Mouse (Mus musculus) hindbrain, postnatal 0 days (tissue): ENCODE measurements around the gene Pus1. TPM values are rescaled to one million over a fixed set of nuclear protein-coding genes. Genes with fewer than 3 reads are reported as not detected.

Source experiments
- ATAC-seq: fragments of 200-750 bp; cut with Nextera tagmentation; 2 replicates; pipeline ENCODE4 v1.8.0; 2017; ENCODE audit warnings: mild to moderate bottlenecking, moderate TSS enrichment, moderate library complexity
- DNase-seq: peaks from one replicate; pipeline ENCODE4 v3.0.0-alpha.2; 2015; ENCODE audit warnings: low spot score
- H3K27ac ChIP-seq: fragments of 300-500 bp; sonication (generic); 2 replicates; pipeline ENCODE4 v1.5.1; 2014; ENCODE audit warnings: mild to moderate bottlenecking
- H3K27me3 ChIP-seq: fragments of 300-500 bp; sonication (generic); 2 replicates; pipeline ENCODE4 v1.6.1; 2014; ENCODE audit warnings: low read length, mixed read lengths; ENCODE audit not compliant: insufficient read depth
- H3K36me3 ChIP-seq: fragments of 300-500 bp; sonication (generic); 2 replicates; pipeline ENCODE4 v1.6.1; 2014; ENCODE audit warnings: low read length, mixed read lengths; ENCODE audit not compliant: insufficient read depth
- H3K4me1 ChIP-seq: fragments of 300-500 bp; sonication (generic); 2 replicates; pipeline ENCODE4 v1.6.1; 2014; ENCODE audit warnings: antibody characterized with exemption, low read length, mixed read lengths; ENCODE audit not compliant: insufficient read depth
- H3K4me2 ChIP-seq: fragments of 300-500 bp; sonication (generic); 2 replicates; pipeline ENCODE4 v1.6.1; 2014; ENCODE audit warnings: low read depth, mild to moderate bottlenecking, low read length, moderate library complexity, mixed read lengths
- H3K4me3 ChIP-seq: fragments of 300-500 bp; sonication (generic); 2 replicates; pipeline ENCODE4 v1.5.1; 2014; ENCODE audit warnings: low read length
- H3K9ac ChIP-seq: fragments of 300-500 bp; sonication (generic); replicated peaks from 2 replicates; pipeline ENCODE4 v1.6.1; 2014; ENCODE audit warnings: mild to moderate bottlenecking, low read length, moderate library complexity, mixed read lengths
- H3K9me3 ChIP-seq: fragments of 300-500 bp; sonication (generic); 2 replicates; pipeline ENCODE4 v1.6.1; 2016; ENCODE audit warnings: low read length, mixed read lengths
- CTCF ChIP-seq: IDR thresholded peaks from 2 replicates; pipeline ENCODE4 v1.5.1; 2016; ENCODE audit warnings: antibody characterized with exemption, control low read depth, low read depth
- WGBS: fragments of 180-500 bp; shearing (Covaris S2); extraction: QIAGEN DNeasy Blood & Tissue Kit; methylation state at CpG from one replicate; pipeline ENCODE4 v1.1.7; 2014; 5-methylcytosine and 5-hydroxymethylcytosine counted together
- polyA plus RNA-seq: library from polyadenylated mRNA; unstranded; fragments of >200 nt; fragmentation: Nextera tagmentation; extraction: Ambion mirVana; gene quantifications from 2 replicates; pipeline ENCODE4 v1.2.1, GENCODE M21; 2015
- total RNA-seq: library from RNA; depleted of rRNA; stranded (reverse); fragments of >200 nt; gene quantifications from 2 replicates; pipeline ENCODE4 v1.2.3, GENCODE M21; 2014

The Pus1 gene
- total and polyA plus RNA-seq, 2 experiments from 2014 or later, result 14.1 to 20.2 TPM

- Histone ChIP-seq H3K4me1 (no peaks in the 10 kb centered on the region), H3K9me3 (no peaks in the 10 kb centered on the region), H3K27me3 (no peaks in the 10 kb centered on the region), H3K27ac (no peak overlapping the region), H3K4me3 (no peak overlapping the region), H3K4me2 (no peak overlapping the region), H3K9ac (no peak overlapping the region), H3K36me3 (peaks cover 32% of the 10 kb centered on the region)
- WGBS, result 83% methylated on average over 3 of the region's 3 CpGs
- no peak for TF ChIP-seq CTCF
- DNase-seq (no peak), ATAC-seq (no peak)
These were observed 20.7 kb upstream of the Pus1 start for GRCm38 (mm10) chr5:110801036-110801624.

- H3K9ac ChIP-seq, result no peak overlapping the region
- 53% methylated on average over 4 of the region's 4 CpGs for WGBS
- ATAC-seq, result no peak
- no peak overlapping the region for H3K4me3 ChIP-seq
- no peak overlapping the region for H3K27ac ChIP-seq
- H3K4me1 ChIP-seq, result no peaks in the 10 kb centered on the region
- no peaks in the 10 kb centered on the region for H3K9me3 ChIP-seq
- peaks cover 59% of the 10 kb centered on the region for H3K36me3 ChIP-seq
- no peak for TF ChIP-seq CTCF
- no peak overlapping the region for H3K4me2 ChIP-seq
- H3K27me3 ChIP-seq, result no peaks in the 10 kb centered on the region
- no peak for DNase-seq
These were observed 17.2 kb upstream of the Pus1 start for GRCm38 (mm10) chr5:110797696-110798095.

- DNase-seq, result no peak
These were observed 13.9 kb upstream of the Pus1 start for GRCm38 (mm10) chr5:110794363-110794762.

GRCm38 (mm10) chr5:110788684-110789083 lies 8.2 kb upstream of the Pus1 start:
- ATAC-seq (peak; percentile 68), DNase-seq (peak; percentile 81)
- no peak overlapping the region for H3K9ac ChIP-seq
- no peaks in the 10 kb centered on the region for H3K4me1 ChIP-seq
- no peaks in the 10 kb centered on the region for H3K27me3 ChIP-seq
- H3K9me3 ChIP-seq, result no peaks in the 10 kb centered on the region
- peak; percentile 85 for TF ChIP-seq CTCF
- WGBS, result 61% methylated on average over 5 of the region's 5 CpGs
- no peak overlapping the region for H3K4me2 ChIP-seq
- no peak overlapping the region for H3K4me3 ChIP-seq
- no peak overlapping the region for H3K27ac ChIP-seq
- peaks cover 73% of the 10 kb centered on the region for H3K36me3 ChIP-seq

More at GRCm38 (mm10) chr5:110794363-110794762, 13.9 kb upstream of the Pus1 start:
- H3K4me2 ChIP-seq, result no peak overlapping the region
- WGBS, result 84% methylated on average over 7 of the region's 7 CpGs
- H3K4me1 ChIP-seq, result no peaks in the 10 kb centered on the region
- no peaks in the 10 kb centered on the region for H3K9me3 ChIP-seq
- H3K4me3 ChIP-seq, result no peak overlapping the region
- no peak for TF ChIP-seq CTCF
- no peaks in the 10 kb centered on the region for H3K27me3 ChIP-seq
- no peak for ATAC-seq
- H3K9ac ChIP-seq, result no peak overlapping the region
- H3K27ac ChIP-seq, result no peak overlapping the region
- peaks cover 80% of the 10 kb centered on the region for H3K36me3 ChIP-seq

- peak; percentile 9 for DNase-seq
These were observed 5.8 kb upstream of the Pus1 start for GRCm38 (mm10) chr5:110786081-110786835.

GRCm38 (mm10) chr5:110783150-110783549 lies 2.7 kb upstream of the Pus1 start:
- H3K9me3 ChIP-seq, result no peaks in the 10 kb centered on the region
- no peaks in the 10 kb centered on the region for H3K27me3 ChIP-seq
- ATAC-seq (no peak), DNase-seq (no peak)
- TF ChIP-seq CTCF, result no peak
- no peak overlapping the region for H3K4me2 ChIP-seq
- H3K27ac ChIP-seq, result no peak overlapping the region
- H3K4me3 ChIP-seq, result no peak overlapping the region
- peaks cover 22% of the 10 kb centered on the region for H3K36me3 ChIP-seq
- H3K4me1 ChIP-seq, result no peaks in the 10 kb centered on the region
- H3K9ac ChIP-seq, result no peak overlapping the region
- WGBS, result 74% methylated on average over 8 of the region's 8 CpGs

More at GRCm38 (mm10) chr5:110786081-110786835, 5.8 kb upstream of the Pus1 start:
- Histone ChIP-seq H3K27ac (no peak overlapping the region), H3K36me3 (peaks cover 49% of the 10 kb centered on the region), H3K9ac (no peak overlapping the region), H3K4me3 (no peak overlapping the region), H3K9me3 (no peaks in the 10 kb centered on the region), H3K4me2 (no peak overlapping the region), H3K27me3 (no peaks in the 10 kb centered on the region), H3K4me1 (no peaks in the 10 kb centered on the region)
- no peak for ATAC-seq
- WGBS, result 63% methylated on average over 11 of the region's 11 CpGs
- TF ChIP-seq CTCF, result peak; percentile 57
